Mouse (Mus musculus): Measurements from ENCODE around the gene Tango6. TPM values are rescaled to one million over a fixed set of nuclear protein-coding genes. Genes with fewer than 3 reads are reported as not detected.

The Tango6 gene
- total and polyA plus RNA-seq, 2 experiments from 2014 or later: 3.0 to 6.1 TPM

DNA sequence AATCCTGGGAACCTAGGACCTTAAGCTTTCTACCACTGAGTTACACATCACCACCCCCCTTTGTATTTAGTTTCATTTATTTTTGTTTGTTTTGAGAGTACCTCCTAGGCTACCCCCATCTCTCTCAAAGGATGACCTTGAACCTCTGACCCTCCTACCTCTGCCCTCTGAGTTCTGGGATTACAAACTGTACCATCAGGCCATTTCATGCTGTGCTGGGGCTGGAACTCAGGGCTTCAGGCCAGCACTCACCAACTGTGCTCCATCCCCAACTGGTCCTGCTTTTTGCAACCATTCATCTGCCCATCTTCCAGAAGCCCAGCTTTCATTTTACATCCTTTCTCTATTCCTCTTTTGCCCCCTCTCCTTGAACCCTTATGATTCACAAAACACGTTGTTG, 81.7 kb downstream of the Tango6 start:
- no peaks in the 10 kb centered on the region for H3K36me3 ChIP-seq (ENCODE audit: insufficient read depth, low read length)
- H3K9me3 ChIP-seq (ENCODE audit: low read length): no peaks in the 10 kb centered on the region
- ATAC-seq (ENCODE audit: low FRiP score) (no peak), DNase-seq (ENCODE audit: low spot score) (no peak)
- no peak overlapping the region for H3K4me2 ChIP-seq (ENCODE audit: low read depth, low read length, poor library complexity, severe bottlenecking)
- no peak overlapping the region for H3K9ac ChIP-seq (replicated peaks; ENCODE audit: low read length, poor library complexity, severe bottlenecking)
- H3K4me1 ChIP-seq (ENCODE audit: insufficient read depth, low read length): 0 out of 2 replicates have a peak, but pooled peaks cover 10% of the 10 kb centered on the region
- H3K27ac ChIP-seq (ENCODE audit: low read depth, low read length): no peak overlapping the region
- WGBS: 83% methylated on average over 1 of the region's 1 CpGs
- no peaks in the 10 kb centered on the region for H3K27me3 ChIP-seq (ENCODE audit: insufficient read depth, low read length)
- H3K4me3 ChIP-seq (ENCODE audit: low read depth, low read length): no peak overlapping the region
- TF ChIP-seq CTCF (IDR thresholded peaks at IDR 0.05): no peak

- H3K9ac ChIP-seq (replicated peaks; ENCODE audit: low read length, poor library complexity, severe bottlenecking): no peak overlapping the region
- 0 out of 2 replicates have a peak, but pooled peaks cover 10% of the 10 kb centered on the region for H3K4me1 ChIP-seq (ENCODE audit: insufficient read depth, low read length)
- no peak for TF ChIP-seq CTCF (IDR thresholded peaks at IDR 0.05)
- H3K36me3 ChIP-seq (ENCODE audit: insufficient read depth, low read length): no peaks in the 10 kb centered on the region
- H3K27me3 ChIP-seq (ENCODE audit: insufficient read depth, low read length): no peaks in the 10 kb centered on the region
- DNase-seq (ENCODE audit: low spot score) (no peak), ATAC-seq (ENCODE audit: low FRiP score) (no peak)
- no peak overlapping the region for H3K4me3 ChIP-seq (ENCODE audit: low read depth, low read length)
- no peak overlapping the region for H3K27ac ChIP-seq (ENCODE audit: low read depth, low read length)
- no peaks in the 10 kb centered on the region for H3K9me3 ChIP-seq (ENCODE audit: low read length)
- no peak overlapping the region for H3K4me2 ChIP-seq (ENCODE audit: low read depth, low read length, poor library complexity, severe bottlenecking)
- 98% methylated on average over 2 of the region's 2 CpGs for WGBS
Observed at GRCm38 (mm10) chr8:106765570-106765969, 82.7 kb downstream of the Tango6 start.

DNA sequence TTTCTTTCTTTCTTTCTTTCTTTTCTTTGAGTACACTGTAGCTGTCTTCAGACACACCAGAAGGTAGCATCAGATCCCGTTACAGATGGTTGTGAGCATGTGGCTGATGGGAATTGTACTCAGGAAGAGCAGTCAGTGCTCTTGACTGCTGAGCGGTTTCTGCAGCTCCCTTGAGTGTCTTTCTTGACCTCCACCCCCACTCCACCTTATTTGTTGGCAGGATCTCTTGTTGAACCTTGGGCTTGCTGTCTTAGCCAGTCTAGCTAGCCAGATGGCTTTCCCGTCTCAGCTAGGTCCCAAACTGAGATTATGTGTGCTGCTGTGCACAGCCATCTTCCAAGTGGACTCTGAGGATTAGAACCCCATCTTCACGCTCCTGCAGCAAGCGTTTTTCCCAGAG, 83.9 kb downstream of the Tango6 start:
- Histone ChIP-seq H3K9me3 (ENCODE audit: low read length) (no peaks in the 10 kb centered on the region), H3K4me3 (ENCODE audit: low read depth, low read length) (no peak overlapping the region), H3K9ac (replicated peaks; ENCODE audit: low read length, poor library complexity, severe bottlenecking) (no peak overlapping the region), H3K27me3 (ENCODE audit: insufficient read depth, low read length) (no peaks in the 10 kb centered on the region), H3K4me2 (ENCODE audit: low read depth, low read length, poor library complexity, severe bottlenecking) (no peak overlapping the region), H3K4me1 (ENCODE audit: insufficient read depth, low read length) (0 out of 2 replicates have a peak, but pooled peaks cover 3% of the 10 kb centered on the region), H3K36me3 (ENCODE audit: insufficient read depth, low read length) (no peaks in the 10 kb centered on the region), H3K27ac (ENCODE audit: low read depth, low read length) (no peak overlapping the region)
- 94% methylated on average over 5 of the region's 5 CpGs for WGBS
- no peak for ATAC-seq (ENCODE audit: low FRiP score)
- DNase-seq (ENCODE audit: low spot score): no peak
- no peak for TF ChIP-seq CTCF (IDR thresholded peaks at IDR 0.05)

- DNase-seq (ENCODE audit: low spot score): no peak
- no peaks in the 10 kb centered on the region for H3K9me3 ChIP-seq (ENCODE audit: low read length)
- no peaks in the 10 kb centered on the region for H3K4me1 ChIP-seq (ENCODE audit: insufficient read depth, low read length)
- WGBS: 70% methylated on average over 13 of the region's 13 CpGs
- no peak overlapping the region for H3K4me2 ChIP-seq (ENCODE audit: low read depth, low read length, poor library complexity, severe bottlenecking)
- TF ChIP-seq CTCF (IDR thresholded peaks at IDR 0.05): no peak
- H3K9ac ChIP-seq (replicated peaks; ENCODE audit: low read length, poor library complexity, severe bottlenecking): no peak overlapping the region
- no peak overlapping the region for H3K27ac ChIP-seq (ENCODE audit: low read depth, low read length)
- ATAC-seq (ENCODE audit: low FRiP score): no peak
- H3K27me3 ChIP-seq (ENCODE audit: insufficient read depth, low read length): no peaks in the 10 kb centered on the region
- no peaks in the 10 kb centered on the region for H3K36me3 ChIP-seq (ENCODE audit: insufficient read depth, low read length)
- H3K4me3 ChIP-seq (ENCODE audit: low read depth, low read length): no peak overlapping the region
Observed at GRCm38 (mm10) chr8:106769147-106769805, 86.4 kb downstream of the Tango6 start.

- Histone ChIP-seq H3K9me3 (ENCODE audit: low read length) (no peaks in the 10 kb centered on the region), H3K4me2 (ENCODE audit: low read depth, low read length, poor library complexity, severe bottlenecking) (no peak overlapping the region), H3K27ac (ENCODE audit: low read depth, low read length) (no peak overlapping the region), H3K4me1 (ENCODE audit: insufficient read depth, low read length) (no peaks in the 10 kb centered on the region), H3K36me3 (ENCODE audit: insufficient read depth, low read length) (no peaks in the 10 kb centered on the region), H3K4me3 (ENCODE audit: low read depth, low read length) (no peak overlapping the region), H3K9ac (replicated peaks; ENCODE audit: low read length, poor library complexity, severe bottlenecking) (no peak overlapping the region), H3K27me3 (ENCODE audit: insufficient read depth, low read length) (no peaks in the 10 kb centered on the region)
- ATAC-seq (ENCODE audit: low FRiP score) (no peak), DNase-seq (ENCODE audit: low spot score) (no peak)
- WGBS: 88% methylated on average over 9 of the region's 9 CpGs
- no peak for TF ChIP-seq CTCF (IDR thresholded peaks at IDR 0.05)
Observed at GRCm38 (mm10) chr8:106770596-106771179, 87.8 kb downstream of the Tango6 start.

DNA sequence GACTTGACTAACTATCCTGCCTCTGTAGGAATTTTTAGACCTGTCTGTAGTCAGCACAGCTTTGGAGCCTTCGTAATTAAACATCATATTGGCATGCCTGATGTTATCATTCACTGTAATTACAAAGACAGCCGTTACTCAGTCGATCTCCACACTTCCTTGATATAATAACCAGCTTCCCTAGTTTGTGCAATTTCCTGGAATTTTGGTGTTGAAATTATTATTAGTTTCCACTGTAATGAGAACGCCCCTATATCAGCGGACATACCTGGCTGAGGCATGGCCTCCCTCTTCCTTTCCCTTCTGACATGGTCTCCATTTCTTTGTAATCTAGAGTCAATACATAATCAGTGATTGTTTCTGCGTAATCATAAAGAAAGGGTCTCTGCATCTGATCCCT, 89.2 kb downstream of the Tango6 start:
- ATAC-seq (ENCODE audit: low FRiP score) (no peak), DNase-seq (ENCODE audit: low spot score) (no peak)
- H3K9me3 ChIP-seq (ENCODE audit: low read length): no peaks in the 10 kb centered on the region
- H3K9ac ChIP-seq (replicated peaks; ENCODE audit: low read length, poor library complexity, severe bottlenecking): no peak overlapping the region
- no peak overlapping the region for H3K27ac ChIP-seq (ENCODE audit: low read depth, low read length)
- H3K27me3 ChIP-seq (ENCODE audit: insufficient read depth, low read length): no peaks in the 10 kb centered on the region
- TF ChIP-seq CTCF (IDR thresholded peaks at IDR 0.05): no peak
- H3K4me1 ChIP-seq (ENCODE audit: insufficient read depth, low read length): no peaks in the 10 kb centered on the region
- H3K4me3 ChIP-seq (ENCODE audit: low read depth, low read length): no peak overlapping the region
- H3K36me3 ChIP-seq (ENCODE audit: insufficient read depth, low read length): no peaks in the 10 kb centered on the region
- H3K4me2 ChIP-seq (ENCODE audit: low read depth, low read length, poor library complexity, severe bottlenecking): no peak overlapping the region
- 81% methylated on average over 6 of the region's 6 CpGs for WGBS
